Mouse (Mus musculus): Measurements from ENCODE around the gene Abi3. TPM values are rescaled to one million over a fixed set of nuclear protein-coding genes. Genes with fewer than 3 reads are reported as not detected.

Gene Abi3
- polyA plus RNA-seq, 1 experiment from 2014 or later: 4.2 TPM

DNA sequence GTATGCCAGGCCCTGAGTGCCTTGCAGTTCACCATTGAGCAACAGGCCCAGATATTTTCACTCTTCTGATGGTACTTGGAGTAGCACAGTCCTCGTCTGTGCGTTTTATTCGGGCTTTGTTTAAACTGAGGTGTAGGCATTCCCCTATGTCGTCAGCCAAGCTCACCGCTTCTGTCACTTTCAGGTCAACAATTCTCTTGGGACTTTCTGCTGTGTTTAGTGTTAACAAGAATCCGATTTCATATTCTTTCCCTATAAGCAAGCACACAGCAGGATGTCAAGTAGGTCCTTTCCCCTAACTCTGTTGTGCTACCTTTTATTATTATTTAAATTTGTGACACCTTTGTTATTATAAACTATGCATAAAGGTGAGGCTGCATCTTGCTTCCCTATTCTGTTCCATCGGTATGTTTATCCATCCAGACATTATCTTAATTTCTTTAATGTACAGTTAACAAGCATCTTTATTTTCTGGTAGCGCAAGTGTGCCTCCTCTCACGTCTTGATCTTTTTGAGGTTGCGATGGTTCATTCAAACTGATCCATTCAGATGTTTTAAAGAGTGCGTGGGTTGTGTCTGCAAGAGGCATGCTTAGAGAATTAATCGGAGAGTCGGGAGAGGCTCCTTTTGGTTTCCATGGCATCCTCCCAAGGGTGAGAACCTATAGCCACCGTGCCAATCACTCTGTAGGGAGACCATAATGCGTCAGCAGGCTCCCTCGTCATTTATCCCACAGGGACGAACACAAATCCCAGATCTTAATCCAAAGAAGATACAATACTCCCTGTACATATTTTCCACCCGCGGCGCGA is 15.6 kb upstream of the Abi3 start:
- peak overlapping the region; percentile 54 for H3K4me2 ChIP-seq (replicated peaks; ENCODE audit: low read depth)
- no peaks in the 10 kb centered on the region for H3K36me3 ChIP-seq (ENCODE audit: control insufficient read depth, insufficient read depth, low read length)
- no peak for TF ChIP-seq CTCF (IDR thresholded peaks at IDR 0.05; ENCODE audit: low read depth)
- TF ChIP-seq EP300 (optimal IDR thresholded peaks at IDR 0.05): no peak
- H3K27me3 ChIP-seq (ENCODE audit: control insufficient read depth, insufficient read depth, low read length): no peaks in the 10 kb centered on the region
- H3K9ac ChIP-seq (ENCODE audit: low read length): peak overlapping the region; percentile 32
- H3K27ac ChIP-seq (replicated peaks): peak overlapping the region; percentile 77
- peak overlapping the region; percentile 74 for H3K4me3 ChIP-seq (ENCODE audit: low read depth, low read length)
- ATAC-seq (ENCODE audit: low FRiP score, low TSS enrichment) (no peak), DNase-seq (ENCODE audit: low spot score) (no peak)
- H3K9me3 ChIP-seq (ENCODE audit: control insufficient read depth, low read length): no peaks in the 10 kb centered on the region
- H3K4me1 ChIP-seq (replicated peaks; ENCODE audit: control insufficient read depth, insufficient read depth): 0 out of 2 replicates have a peak, but pooled peaks cover 2% of the 10 kb centered on the region
- 20% methylated on average over 21 of the region's 21 CpGs for WGBS

DNA sequence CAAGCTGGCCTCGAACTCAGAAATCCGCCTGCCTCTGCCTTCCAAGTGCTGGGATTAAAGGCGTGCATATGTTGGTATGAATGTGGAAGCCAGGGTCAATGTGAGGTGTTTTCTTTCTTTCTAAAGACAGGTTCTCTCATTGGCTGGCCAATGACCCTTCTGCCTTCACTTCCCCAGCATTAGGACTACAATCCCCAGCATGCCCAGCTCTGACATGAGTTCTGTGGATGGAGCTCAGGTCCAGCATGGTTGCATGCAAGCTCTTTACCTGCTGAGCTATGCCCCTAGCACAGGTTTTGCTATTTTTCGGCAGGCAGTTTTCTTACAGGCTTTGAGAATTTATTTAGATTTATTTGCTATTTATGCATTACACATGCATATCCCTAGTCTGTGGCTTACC is 15.0 kb upstream of the Abi3 start:
- no peak overlapping the region for H3K9ac ChIP-seq (ENCODE audit: low read length)
- no peak overlapping the region for H3K4me3 ChIP-seq (ENCODE audit: low read depth, low read length)
- 78% methylated on average over 4 of the region's 4 CpGs for WGBS
- H3K9me3 ChIP-seq (ENCODE audit: control insufficient read depth, low read length): no peaks in the 10 kb centered on the region
- H3K4me1 ChIP-seq (replicated peaks; ENCODE audit: control insufficient read depth, insufficient read depth): 0 out of 2 replicates have a peak, but pooled peaks cover 2% of the 10 kb centered on the region
- H3K27me3 ChIP-seq (ENCODE audit: control insufficient read depth, insufficient read depth, low read length): no peaks in the 10 kb centered on the region
- TF ChIP-seq CTCF (IDR thresholded peaks at IDR 0.05; ENCODE audit: low read depth) (no peak), EP300 (optimal IDR thresholded peaks at IDR 0.05) (no peak)
- no peak overlapping the region for H3K4me2 ChIP-seq (replicated peaks; ENCODE audit: low read depth)
- H3K27ac ChIP-seq (replicated peaks): no peak overlapping the region
- ATAC-seq (ENCODE audit: low FRiP score, low TSS enrichment) (no peak), DNase-seq (ENCODE audit: low spot score) (no peak)
- no peaks in the 10 kb centered on the region for H3K36me3 ChIP-seq (ENCODE audit: control insufficient read depth, insufficient read depth, low read length)

DNA sequence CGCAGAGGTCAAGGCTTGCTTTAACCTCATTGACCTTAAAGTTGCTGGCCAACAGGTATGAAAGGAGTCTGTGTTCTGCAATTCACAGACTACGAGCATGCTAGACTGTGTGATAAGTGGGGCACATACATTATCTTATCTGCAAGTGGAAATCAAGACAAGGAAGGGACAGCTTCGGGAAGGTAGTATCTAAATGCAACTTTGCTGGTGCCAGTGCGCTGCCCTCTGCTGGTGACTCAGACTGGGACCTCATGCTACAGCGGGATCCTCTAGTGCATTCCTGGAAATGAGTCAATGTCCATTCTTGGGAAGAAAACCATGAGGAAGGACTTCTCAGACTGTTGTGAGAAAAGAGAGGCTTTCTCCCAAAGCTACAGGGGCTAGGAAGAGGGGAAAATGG is 11.4 kb upstream of the Abi3 start:
- H3K27ac ChIP-seq (replicated peaks): no peak overlapping the region
- no peak overlapping the region for H3K4me3 ChIP-seq (ENCODE audit: low read depth, low read length)
- 49% methylated on average over 5 of the region's 5 CpGs for WGBS
- no peaks in the 10 kb centered on the region for H3K36me3 ChIP-seq (ENCODE audit: control insufficient read depth, insufficient read depth, low read length)
- no peaks in the 10 kb centered on the region for H3K27me3 ChIP-seq (ENCODE audit: control insufficient read depth, insufficient read depth, low read length)
- DNase-seq (ENCODE audit: low spot score) (peak; percentile 58), ATAC-seq (ENCODE audit: low FRiP score, low TSS enrichment) (no peak)
- no peaks in the 10 kb centered on the region for H3K4me1 ChIP-seq (replicated peaks; ENCODE audit: control insufficient read depth, insufficient read depth)
- no peak overlapping the region for H3K9ac ChIP-seq (ENCODE audit: low read length)
- no peaks in the 10 kb centered on the region for H3K9me3 ChIP-seq (ENCODE audit: control insufficient read depth, low read length)
- no peak overlapping the region for H3K4me2 ChIP-seq (replicated peaks; ENCODE audit: low read depth)
- peak; percentile 89 for TF ChIP-seq CTCF (IDR thresholded peaks at IDR 0.05; ENCODE audit: low read depth)
- TF ChIP-seq EP300 (optimal IDR thresholded peaks at IDR 0.05): no peak

DNA sequence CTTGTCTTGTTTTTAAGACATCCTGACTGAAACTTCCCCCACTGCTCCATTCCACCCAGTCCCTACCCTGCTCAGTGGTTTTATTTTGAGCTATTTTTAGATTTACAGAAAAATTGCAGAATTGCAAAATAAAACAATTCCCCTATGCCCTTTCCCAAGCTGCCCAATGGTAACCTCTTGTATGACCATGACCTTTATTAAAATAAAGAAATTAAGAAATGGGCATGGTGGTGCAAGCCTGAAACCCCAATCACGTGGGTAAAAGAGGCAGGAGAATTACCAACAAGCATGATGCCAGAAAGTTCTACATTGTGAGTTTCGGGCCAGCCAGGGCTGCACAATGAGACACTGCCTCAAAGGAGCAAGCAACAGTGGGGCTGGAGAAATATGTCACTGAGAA is 8.6 kb upstream of the Abi3 start:
- H3K4me3 ChIP-seq (ENCODE audit: low read depth, low read length): no peak overlapping the region
- H3K36me3 ChIP-seq (ENCODE audit: control insufficient read depth, insufficient read depth, low read length): no peaks in the 10 kb centered on the region
- ATAC-seq (ENCODE audit: low FRiP score, low TSS enrichment): no peak
- no peaks in the 10 kb centered on the region for H3K4me1 ChIP-seq (replicated peaks; ENCODE audit: control insufficient read depth, insufficient read depth)
- no peak for TF ChIP-seq CTCF (IDR thresholded peaks at IDR 0.05; ENCODE audit: low read depth)
- TF ChIP-seq EP300 (optimal IDR thresholded peaks at IDR 0.05): no peak
- no peaks in the 10 kb centered on the region for H3K27me3 ChIP-seq (ENCODE audit: control insufficient read depth, insufficient read depth, low read length)
- DNase-seq (ENCODE audit: low spot score): no peak
- no peak overlapping the region for H3K9ac ChIP-seq (ENCODE audit: low read length)
- H3K9me3 ChIP-seq (ENCODE audit: control insufficient read depth, low read length): no peaks in the 10 kb centered on the region
- no peak overlapping the region for H3K27ac ChIP-seq (replicated peaks)
- 65% methylated on average over 2 of the region's 2 CpGs for WGBS
- H3K4me2 ChIP-seq (replicated peaks; ENCODE audit: low read depth): no peak overlapping the region

DNA sequence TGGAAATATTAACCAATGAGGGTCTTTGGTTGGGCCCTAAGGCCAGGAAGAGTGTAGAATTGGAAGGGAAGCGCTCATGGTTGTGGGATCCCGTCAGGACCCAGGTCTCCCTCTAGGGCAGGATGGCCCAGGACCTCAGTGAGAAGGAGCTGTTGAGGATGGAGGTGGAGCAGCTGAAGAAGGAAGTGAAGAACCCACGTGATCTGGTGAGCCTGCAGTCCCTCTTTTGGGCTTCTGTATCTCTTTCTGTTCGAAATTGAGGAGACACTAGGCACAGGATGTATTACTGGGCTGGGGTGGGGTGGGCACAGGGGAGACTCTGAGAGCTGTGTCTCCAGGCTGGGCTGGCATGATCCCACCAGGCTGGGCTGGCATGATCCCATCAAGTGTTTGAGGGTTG is 2.7 kb upstream of the Abi3 start:
- TF ChIP-seq CTCF (IDR thresholded peaks at IDR 0.05; ENCODE audit: low read depth) (no peak), EP300 (optimal IDR thresholded peaks at IDR 0.05) (no peak)
- H3K27me3 ChIP-seq (ENCODE audit: control insufficient read depth, insufficient read depth, low read length): no peaks in the 10 kb centered on the region
- no peak overlapping the region for H3K4me3 ChIP-seq (ENCODE audit: low read depth, low read length)
- no peaks in the 10 kb centered on the region for H3K4me1 ChIP-seq (replicated peaks; ENCODE audit: control insufficient read depth, insufficient read depth)
- H3K4me2 ChIP-seq (replicated peaks; ENCODE audit: low read depth): no peak overlapping the region
- no peak for DNase-seq (ENCODE audit: low spot score)
- 73% methylated on average over 4 of the region's 4 CpGs for WGBS
- no peaks in the 10 kb centered on the region for H3K9me3 ChIP-seq (ENCODE audit: control insufficient read depth, low read length)
- ATAC-seq (ENCODE audit: low FRiP score, low TSS enrichment): no peak
- no peaks in the 10 kb centered on the region for H3K36me3 ChIP-seq (ENCODE audit: control insufficient read depth, insufficient read depth, low read length)
- no peak overlapping the region for H3K27ac ChIP-seq (replicated peaks)
- H3K9ac ChIP-seq (ENCODE audit: low read length): no peak overlapping the region

DNA sequence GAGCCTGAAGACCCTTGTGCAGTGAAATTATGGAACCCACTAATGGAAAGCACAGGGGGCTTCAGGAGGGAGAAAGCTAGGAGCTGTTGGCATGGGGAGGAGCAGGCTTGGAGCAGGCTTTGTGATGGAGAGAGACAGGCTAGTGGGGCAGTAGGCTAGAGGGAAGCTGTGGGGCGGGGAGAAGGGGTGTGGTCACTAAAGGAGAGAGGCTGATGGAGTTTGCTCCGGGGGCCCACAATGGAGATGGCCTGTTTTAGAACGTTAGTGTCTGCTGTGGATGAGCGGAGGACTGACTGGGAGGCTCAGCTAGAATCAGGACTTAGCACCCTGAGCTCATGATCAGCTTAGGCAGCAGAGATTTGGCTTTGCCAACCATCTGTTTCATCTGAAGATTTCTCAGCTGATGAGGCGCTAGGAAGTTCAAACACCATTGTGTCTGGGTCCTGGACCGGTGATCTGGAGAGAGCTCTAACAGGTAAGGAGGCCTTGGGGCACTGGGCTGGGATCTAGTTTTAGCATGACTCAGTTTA is 1.2 kb upstream of the Abi3 start:
- ATAC-seq (ENCODE audit: low FRiP score, low TSS enrichment): no peak
- no peaks in the 10 kb centered on the region for H3K9me3 ChIP-seq (ENCODE audit: control insufficient read depth, low read length)

More for the DNA sequence above, 1.2 kb upstream of the Abi3 start:
- Histone ChIP-seq H3K9ac (ENCODE audit: low read length) (no peak overlapping the region), H3K4me2 (replicated peaks; ENCODE audit: low read depth) (no peak overlapping the region), H3K27me3 (ENCODE audit: control insufficient read depth, insufficient read depth, low read length) (no peaks in the 10 kb centered on the region), H3K4me3 (ENCODE audit: low read depth, low read length) (no peak overlapping the region), H3K4me1 (replicated peaks; ENCODE audit: control insufficient read depth, insufficient read depth) (no peaks in the 10 kb centered on the region), H3K27ac (replicated peaks) (no peak overlapping the region), H3K36me3 (ENCODE audit: control insufficient read depth, insufficient read depth, low read length) (no peaks in the 10 kb centered on the region)
- WGBS: 54% methylated on average over 6 of the region's 6 CpGs
- DNase-seq (ENCODE audit: low spot score): no peak
- TF ChIP-seq CTCF (IDR thresholded peaks at IDR 0.05; ENCODE audit: low read depth) (no peak), EP300 (optimal IDR thresholded peaks at IDR 0.05) (no peak)
